12 mouse cellular contexts compared by ENCODE assay signal in genomic region chr12:80815298-80815697, GRCm38 (mm10). TPM values are rescaled to one million over a fixed set of nuclear protein-coding genes. Genes with fewer than 3 reads are reported as not detected.
A peak's percentile ranks its signal among the peaks of the same experiment; 100 is the strongest.
DNase-seq lines count a peak whose midpoint lies in the region; ATAC-seq and TF ChIP-seq lines count a peak whose summit lies in the region.
"Had no signal": no experiment of that assay in that cellular context is flagged by ENCODE, and none has a peak within 500 bp of the region (broad histone marks: within the 10 kb centered on the region; RNA-seq: fewer than 3 reads in every experiment).

No protein-coding gene starts in this region.

- no peak overlapping the region for H3K9ac ChIP-seq in heart, adult 2 months (ENCODE audit: low read depth, low read length)
- H3K9ac ChIP-seq in lung, postnatal 0 days (replicated peaks; ENCODE audit: low read depth), result no peak overlapping the region
- H3K9ac ChIP-seq: midbrain, embryonic 15.5 days had no signal

- no peak for DNase-seq in heart, adult 2 months
- no peak for DNase-seq in heart, postnatal 25 days (ENCODE audit: low spot score)
- no peak for DNase-seq in lung, postnatal 0 days (ENCODE audit: low spot score)
- no peak for DNase-seq in lung, adult 18-20 months
- DNase-seq in induced T-regulatory cell, adult 2 months (ENCODE audit: low read depth), result peak; percentile 59
- peak; percentile 72 for DNase-seq in naive thymus-derived CD4-positive, alpha-beta T cell, adult 2 months (ENCODE audit: low read depth)
- no peak for DNase-seq in kidney, postnatal 14 days
- DNase-seq in kidney, adult 18-20 months, result no peak
- DNase-seq: gastrocnemius, postnatal 14 days had no signal

- no peak overlapping the region for H3K4me2 ChIP-seq in lung, postnatal 0 days (replicated peaks; ENCODE audit: low read depth, low read length)
- H3K4me2 ChIP-seq: midbrain, embryonic 15.5 days had no signal

- no peak for TF ChIP-seq EP300 in heart, adult 2 months (IDR thresholded peaks at IDR 0.05; ENCODE audit: insufficient read depth, low read depth, low read length)
- TF ChIP-seq EP300 in lung, postnatal 0 days (IDR thresholded peaks at IDR 0.05), result no peak

- no peaks in the 10 kb centered on the region for H3K27me3 ChIP-seq in heart, adult 2 months (ENCODE audit: control insufficient read depth, insufficient read depth, low read length)
- no peaks in the 10 kb centered on the region for H3K27me3 ChIP-seq in lung, postnatal 0 days (replicated peaks; ENCODE audit: insufficient read depth, low read length)
- H3K27me3 ChIP-seq: midbrain, embryonic 15.5 days had no signal

- H3K4me3 ChIP-seq in heart, adult 2 months, result no peak overlapping the region
- no peak overlapping the region for H3K4me3 ChIP-seq in lung, postnatal 0 days (ENCODE audit: low read depth, low read length)
- H3K4me3 ChIP-seq: midbrain, embryonic 15.5 days had no signal

- ATAC-seq in lung, postnatal 0 days, result no peak
- ATAC-seq: intestine, postnatal 0 days; midbrain, embryonic 15.5 days had no signal

- H3K36me3 ChIP-seq in heart, adult 2 months (ENCODE audit: control insufficient read depth, insufficient read depth, low read length), result peaks cover 78% of the 10 kb centered on the region
- no peaks in the 10 kb centered on the region for H3K36me3 ChIP-seq in lung, postnatal 0 days (ENCODE audit: insufficient read depth, low read length)
- H3K36me3 ChIP-seq: midbrain, embryonic 15.5 days had no signal

- no peaks in the 10 kb centered on the region for H3K9me3 ChIP-seq in lung, postnatal 0 days (ENCODE audit: low read length)
- H3K9me3 ChIP-seq: midbrain, embryonic 15.5 days had no signal

- 35% methylated on average over 1 of the region's 1 CpGs for WGBS in heart, adult 2 months
- 23% methylated on average over 1 of the region's 1 CpGs for WGBS in lung, postnatal 0 days

- H3K79me2 ChIP-seq in heart, adult 2 months (replicated peaks; ENCODE audit: control insufficient read depth, insufficient read depth, low read length), result peaks cover 10% of the 10 kb centered on the region

- no peak for TF ChIP-seq POLR2A in heart, adult 2 months (IDR thresholded peaks at IDR 0.05; ENCODE audit: insufficient read depth, low read depth, low read length)

- intact Hi-C loops in heart, adult 2 months (cut with DNase I), result no loop called here
- intact Hi-C loops in heart, postnatal 25 days (cut with DNase I), result no loop called here

- TF ChIP-seq CTCF in heart, adult 2 months (IDR thresholded peaks at IDR 0.05), result no peak
- no peak for TF ChIP-seq CTCF in lung, postnatal 0 days (IDR thresholded peaks at IDR 0.05)

- peak overlapping the region; percentile 69 for H3K27ac ChIP-seq in heart, adult 2 months
- peak overlapping the region; percentile 71; the same call in 1 of the 2 replicates for H3K27ac ChIP-seq in lung, postnatal 0 days (ENCODE audit: low read length)
- H3K27ac ChIP-seq: midbrain, embryonic 15.5 days had no signal

- H3K4me1 ChIP-seq in heart, adult 2 months (ENCODE audit: control insufficient read depth, insufficient read depth, low read length), result peaks cover 40% of the 10 kb centered on the region
- H3K4me1 ChIP-seq in lung, postnatal 0 days (ENCODE audit: insufficient read depth, low read depth, low read length), result peaks cover 48% of the 10 kb centered on the region

RNA-seq across cellular contexts. Expression of gene Susd6, which starts 25.0 kb away (rescaled TPM):
- total RNA-seq in heart, adult 2 months (2021), result 10 to 100 TPM; 67.4 to 78.6 TPM
- 50.1 and 75.8 TPM in 2 replicates for polyA plus RNA-seq in heart, adult 2 months (2012; rRNA removed)
- 10 to 100 TPM; 62.5 to 69.1 TPM for total RNA-seq in heart, postnatal 25 days (2021)
- 26.5 and 34.9 TPM in 2 replicates for polyA plus RNA-seq in lung, postnatal 0 days (2015; fragmentation: Nextera tagmentation; extraction: Ambion mirVana)

RNA-seq across cellular contexts. Expression of gene Ccdc177, which starts 54.8 kb away (rescaled TPM):
- under 1 TPM in 1 of 2 experiments, not detected in 1; 0.05 TPM for total RNA-seq in heart, adult 2 months (2021)
- not detected in 2 replicates for polyA plus RNA-seq in heart, adult 2 months (2012; rRNA removed)
- under 1 TPM; 0.06 to 0.08 TPM for total RNA-seq in heart, postnatal 25 days (2021)
- polyA plus RNA-seq in lung, postnatal 0 days (2015; fragmentation: Nextera tagmentation; extraction: Ambion mirVana), result 0.02 TPM in 1 of 2 replicates, not detected in the other
- polyA plus RNA-seq: spleen, adult 2 months had no signal

Comparison
In these comparisons a context has a peak if more than half of its experiments do, and no peak if none do; other contexts are left out.
1. DNase-seq: peak in induced T-regulatory cell, adult 2 months (single experiment) and naive thymus-derived CD4-positive, alpha-beta T cell, adult 2 months (single experiment); none in heart, adult 2 months (0 of 2), heart, postnatal 25 days (single experiment), lung, postnatal 0 days (single experiment), lung, adult 18-20 months (0 of 2), kidney, postnatal 14 days (single experiment) and kidney, adult 18-20 months (single experiment).